Mouse (Mus musculus) brain, embryonic 14.5 days (tissue): ENCODE measurements around the gene Ccdc24. TPM values are rescaled to one million over a fixed set of nuclear protein-coding genes. Genes with fewer than 3 reads are reported as not detected.

Experiments used
- DNase-seq: peaks from one replicate; pipeline ENCODE4 v3.0.0-alpha.2; 2011; ENCODE audit warnings: low read depth
- CTCF ChIP-seq: fragments of 200-500 bp; IDR thresholded peaks from 2 replicates; pipeline ENCODE4 v1.5.1; 2012; ENCODE audit warnings: inconsistent platforms, mild to moderate bottlenecking, moderate library complexity, borderline replicate concordance; ENCODE audit not compliant: insufficient read depth, insufficient read length; ENCODE audit errors: extremely low read depth
- POLR2A ChIP-seq: fragments of 200-500 bp; IDR thresholded peaks from 2 replicates; pipeline ENCODE4 v1.6.1; 2012; ENCODE audit warnings: mild to moderate bottlenecking, inconsistent platforms, borderline replicate concordance; ENCODE audit not compliant: poor library complexity, insufficient read depth, insufficient read length, severe bottlenecking; ENCODE audit errors: extremely low read depth
- polyA plus RNA-seq: library from polyadenylated mRNA; depleted of rRNA; stranded (reverse); fragments of >200 nt; gene quantifications from 2 replicates; pipeline ENCODE4 v1.2.3, GENCODE M21; 2012

Gene Ccdc24
- polyA plus RNA-seq, 1 experiment: 21.7 TPM

DNA sequence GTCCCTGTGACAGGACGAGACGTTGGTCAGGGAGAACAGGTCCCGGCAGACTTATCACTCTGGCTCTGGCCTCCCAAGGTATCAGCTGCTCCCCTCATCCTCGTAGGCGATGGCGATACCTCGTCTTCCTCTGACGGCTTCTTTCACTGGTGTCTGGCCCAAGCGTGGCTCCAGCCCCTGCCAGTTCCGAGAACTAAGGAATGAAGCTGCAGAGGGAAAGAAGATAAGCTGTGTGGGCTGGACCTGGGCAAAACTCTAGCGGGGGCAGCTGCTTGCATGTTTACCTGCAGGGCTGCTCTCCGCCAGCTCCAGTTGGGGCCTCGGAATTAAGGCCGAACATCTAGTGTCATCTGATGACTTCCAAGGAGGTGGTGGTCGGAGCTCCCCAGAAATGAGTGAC, 17.1 kb upstream of the Ccdc24 start:
- TF ChIP-seq CTCF (no peak), POLR2A (no peak)
- DNase-seq: no peak

- no peak for DNase-seq
- TF ChIP-seq POLR2A: no peak
- no peak for TF ChIP-seq CTCF
Measured at GRCm38 (mm10) chr4:117887920-117888319, 15.6 kb upstream of the Ccdc24 start.

GRCm38 (mm10) chr4:117887133-117887532, 14.8 kb upstream of the Ccdc24 start, which contains the start of gene Atp6v0b:
Atp6v0b (minus strand) TSS chr4:117887333.
- TF ChIP-seq POLR2A: peak; percentile 71
- TF ChIP-seq CTCF: no peak
- peak; percentile 97 for DNase-seq

DNA sequence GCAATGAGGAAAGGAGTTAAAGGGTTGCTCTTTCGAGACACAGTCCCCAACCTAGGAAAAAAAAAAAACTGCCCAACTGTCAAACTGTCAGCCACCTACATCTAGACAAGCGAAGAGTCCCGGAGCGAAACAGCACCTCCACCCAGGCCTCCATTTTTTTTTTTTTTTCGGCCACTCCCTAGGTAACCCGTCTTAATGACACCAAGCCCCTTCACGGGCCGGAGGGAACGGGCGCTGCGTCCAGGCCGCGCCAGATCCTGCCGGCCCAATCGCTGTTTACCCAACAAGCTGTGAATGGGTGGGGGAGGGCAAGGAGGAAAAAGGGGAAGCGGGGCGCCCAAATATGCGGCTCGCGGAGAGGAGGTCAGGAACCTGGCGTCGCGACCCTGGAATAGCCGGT, 14.3 kb upstream of the Ccdc24 start:
- TF ChIP-seq CTCF: no peak
- TF ChIP-seq POLR2A: no peak
- no peak for DNase-seq

DNA sequence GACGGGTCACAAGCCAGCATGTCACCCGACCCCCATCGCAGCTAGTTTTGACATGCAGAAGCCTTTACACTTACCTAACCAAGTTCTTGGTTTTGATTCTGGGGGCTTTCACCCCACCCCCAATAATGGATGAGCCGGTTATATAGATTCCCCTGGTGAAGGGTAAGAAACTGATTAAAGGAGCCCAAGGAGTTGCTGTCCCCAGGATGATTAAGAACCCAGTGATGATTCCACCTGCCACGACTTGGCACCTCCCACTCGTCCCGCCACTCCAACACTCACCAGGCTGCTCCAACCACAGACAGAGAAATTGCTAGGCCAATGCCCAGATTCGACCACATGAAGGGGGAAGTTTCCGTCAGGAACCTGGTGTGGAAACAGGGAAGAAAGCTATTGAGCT, 13.6 kb upstream of the Ccdc24 start:
- no peak for TF ChIP-seq CTCF
- TF ChIP-seq POLR2A: no peak
- no peak for DNase-seq

- DNase-seq: no peak
- TF ChIP-seq CTCF: no peak
- no peak for TF ChIP-seq POLR2A
Measured at GRCm38 (mm10) chr4:117885093-117885492, 12.7 kb upstream of the Ccdc24 start.

GRCm38 (mm10) chr4:117884146-117884545, 11.8 kb upstream of the Ccdc24 start:
- no peak for TF ChIP-seq POLR2A
- no peak for DNase-seq

GRCm38 (mm10) chr4:117882701-117883691, 10.6 kb upstream of the Ccdc24 start, which contains the start of gene B4galt2:
B4galt2 (minus strand) TSS chr4:117883487.
- TF ChIP-seq POLR2A (peak; percentile 77), CTCF (0 out of 2 replicates have a peak, but pooled peaks have one; percentile 13)
- DNase-seq: peak; percentile 75

- no peak for TF ChIP-seq POLR2A
- TF ChIP-seq CTCF: no peak
- DNase-seq: no peak
Measured at GRCm38 (mm10) chr4:117878703-117879102, 6.3 kb upstream of the Ccdc24 start.

GRCm38 (mm10) chr4:117878301-117878700, 5.9 kb upstream of the Ccdc24 start:
- TF ChIP-seq POLR2A (no peak), CTCF (no peak)
- DNase-seq: no peak

- TF ChIP-seq POLR2A (no peak), CTCF (no peak)
- no peak for DNase-seq
Measured at GRCm38 (mm10) chr4:117873615-117874014, 1.3 kb upstream of the Ccdc24 start.

DNA sequence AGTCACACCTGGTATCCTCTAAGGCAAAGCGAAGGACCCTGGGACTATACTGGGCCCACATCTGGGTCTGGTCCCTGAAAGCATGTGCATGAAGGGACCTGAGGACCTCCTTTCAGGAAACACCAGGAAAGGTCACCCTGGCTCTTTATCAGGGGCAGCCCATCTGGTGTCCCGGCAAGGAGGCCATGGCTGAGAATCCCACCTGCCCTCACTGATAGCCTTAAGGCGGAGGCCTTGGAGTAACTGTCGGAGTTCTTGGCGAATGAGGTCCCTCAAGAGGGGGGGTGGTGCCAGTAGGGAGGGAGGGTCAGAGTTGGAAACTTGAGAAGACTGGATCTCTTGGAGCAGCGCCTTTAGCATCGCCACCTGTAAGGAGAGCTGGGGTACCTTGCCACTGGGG, 570 bp downstream of the Ccdc24 start:
- TF ChIP-seq POLR2A (no peak), CTCF (no peak)
- no peak for DNase-seq
